Mouse (Mus musculus): Measurements from ENCODE around the gene Cep44.

Cep44 gene

DNA sequence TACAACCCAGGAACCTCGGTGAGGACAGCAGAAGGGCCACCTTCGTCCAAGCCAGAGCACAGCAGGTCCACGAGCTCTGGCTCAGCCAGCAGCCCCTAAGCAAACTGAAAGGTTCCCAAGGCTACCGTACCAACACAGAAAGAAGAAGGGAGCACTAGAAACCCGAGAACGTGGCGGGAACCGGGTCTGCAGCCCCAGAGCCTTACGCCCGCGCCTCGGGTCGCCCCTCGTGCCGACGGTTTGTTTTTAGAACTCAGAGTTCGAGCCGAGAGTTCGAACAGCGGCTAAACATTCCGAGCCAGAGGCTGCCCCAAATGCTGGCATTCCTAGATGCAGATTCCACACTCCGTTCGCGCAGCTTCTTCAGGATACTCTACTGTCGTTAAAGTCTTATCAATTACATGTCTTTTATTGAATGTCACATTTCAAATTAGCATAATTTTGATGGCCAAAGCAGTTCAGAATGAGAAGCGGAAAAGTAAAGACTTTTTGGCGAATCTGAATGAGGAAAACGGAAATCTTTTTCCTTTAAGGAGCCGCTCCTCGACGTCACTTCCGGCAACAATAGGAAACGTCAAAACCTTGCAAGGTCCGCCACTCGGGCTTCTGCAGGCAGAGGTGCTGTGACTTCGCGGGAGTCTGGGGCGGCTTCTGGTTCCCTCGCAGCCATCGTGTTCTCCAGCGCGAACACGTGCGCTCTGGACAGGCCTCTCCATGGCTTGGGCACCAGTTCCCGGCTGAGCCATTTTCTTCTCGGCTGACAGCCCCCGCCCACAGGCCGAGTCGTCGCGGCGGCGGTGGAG is at the start of gene Cep44, which contains the start of gene Fbxo8:
TSS of gene Cep44 (minus strand) at position 490 of the 803 bp plus-strand sequence.
TSS of gene Fbxo8 (plus strand) at position 533 of the 803 bp plus-strand sequence.
- peak; percentile 95 for DNase-seq

GRCm38 (mm10) chr8:56591502-56591901 is 40.7 kb upstream of the Cep44 start:
- no peak for DNase-seq

DNA sequence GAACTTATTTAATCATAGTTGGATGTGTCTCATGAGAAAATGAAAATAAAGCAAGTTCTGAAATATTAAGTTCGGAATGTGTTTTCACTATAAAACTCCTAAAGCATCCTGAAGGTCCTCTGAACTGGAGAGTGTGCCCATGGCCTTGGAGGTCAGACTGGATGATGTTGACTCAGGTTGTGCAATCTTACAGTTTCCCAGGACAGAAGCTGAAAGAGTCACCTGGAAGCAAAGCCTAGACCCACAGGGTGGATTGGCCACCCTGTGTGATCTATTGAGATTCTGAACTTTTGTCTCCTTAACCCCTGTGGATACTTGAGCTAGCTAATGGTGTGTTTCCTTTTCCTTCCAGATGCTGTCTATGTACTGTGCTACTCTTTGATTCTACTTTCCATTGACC is 40.2 kb upstream of the Cep44 start:
- no peak for DNase-seq

GRCm38 (mm10) chr8:56589004-56589403 is 38.2 kb upstream of the Cep44 start:
- no peak for DNase-seq

DNA sequence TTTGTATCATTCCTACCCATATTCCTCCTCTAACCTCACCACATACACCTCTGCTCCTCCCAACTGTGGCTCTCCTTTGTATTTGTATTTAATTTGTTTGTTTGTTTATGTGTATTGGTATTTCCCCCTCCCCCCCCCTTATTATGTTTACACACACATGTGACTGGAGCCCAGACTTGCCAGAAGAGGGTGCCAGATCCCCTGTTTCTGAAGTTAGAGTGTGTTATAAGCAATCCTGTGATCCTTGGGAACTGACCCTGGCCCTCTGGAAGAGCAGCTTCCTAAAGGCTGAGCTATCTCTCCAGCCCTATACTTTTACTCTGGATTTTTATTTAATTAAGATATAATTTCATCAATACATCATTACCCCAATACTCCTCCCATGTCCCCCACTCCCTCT is 32.0 kb upstream of the Cep44 start:
- no peak for DNase-seq

- no peak for DNase-seq
Measured at GRCm38 (mm10) chr8:56580918-56581317, 30.1 kb upstream of the Cep44 start.

- DNase-seq = no peak
Measured at GRCm38 (mm10) chr8:56566856-56567255, 16.0 kb upstream of the Cep44 start.

GRCm38 (mm10) chr8:56564399-56565047 is 13.7 kb upstream of the Cep44 start:
- DNase-seq = no peak

DNA sequence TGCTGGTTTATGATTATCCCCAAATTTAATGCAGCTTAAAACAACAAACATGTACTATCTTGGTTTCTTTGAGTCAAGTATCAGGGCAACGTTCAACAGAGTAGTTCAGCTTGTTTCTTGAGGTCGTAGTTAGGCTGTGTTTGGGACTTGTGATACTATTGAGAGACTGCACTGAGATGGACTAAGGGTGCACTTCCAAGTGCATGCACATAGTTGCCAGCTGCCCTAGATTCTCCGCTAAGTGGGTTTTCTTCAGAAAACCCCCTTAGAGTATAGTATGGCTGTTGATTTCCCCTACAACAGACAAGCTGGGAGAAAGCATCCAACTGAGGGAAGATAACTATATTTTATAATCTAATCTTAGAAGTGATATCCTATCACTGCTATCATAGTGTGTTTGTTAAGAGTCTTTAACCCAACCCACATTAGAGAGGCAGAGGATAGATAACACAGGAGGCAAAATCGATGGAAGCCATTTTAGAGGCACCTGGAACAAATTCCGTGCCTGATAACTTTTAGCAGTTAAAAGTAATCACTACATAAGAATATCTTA is 1.8 kb upstream of the Cep44 start:
- no peak for DNase-seq

- DNase-seq = no peak
Measured at GRCm38 (mm10) chr8:56552045-56552444, 1.2 kb upstream of the Cep44 start.

DNA sequence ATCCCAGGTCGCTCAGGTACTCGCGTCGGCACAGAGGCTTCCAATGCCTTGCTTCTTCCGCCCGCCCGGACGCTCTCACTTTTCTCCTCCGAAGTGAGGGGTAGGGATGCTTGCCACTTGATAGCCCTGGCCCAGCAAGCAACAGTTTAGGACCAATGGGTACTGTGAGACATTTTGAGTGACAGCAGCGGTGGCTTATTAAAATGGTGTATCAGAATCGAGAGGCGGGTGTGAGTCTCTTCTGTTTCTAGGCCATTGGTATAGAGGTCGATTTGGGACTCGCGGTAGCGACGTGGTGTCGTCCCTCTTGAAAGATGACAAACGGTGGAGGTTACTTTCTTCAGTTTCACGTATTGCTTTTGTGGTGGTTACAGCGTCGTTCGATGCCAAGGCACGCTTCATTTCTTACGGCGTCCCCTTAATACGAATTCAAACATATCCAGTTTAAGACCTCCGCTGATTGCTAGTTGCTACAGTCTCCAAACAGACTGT is 560 bp upstream of the Cep44 start:
- peak; percentile 90 for DNase-seq

- no peak for DNase-seq
Measured at GRCm38 (mm10) chr8:56547866-56548265, 3.0 kb downstream of the Cep44 start.

DNA sequence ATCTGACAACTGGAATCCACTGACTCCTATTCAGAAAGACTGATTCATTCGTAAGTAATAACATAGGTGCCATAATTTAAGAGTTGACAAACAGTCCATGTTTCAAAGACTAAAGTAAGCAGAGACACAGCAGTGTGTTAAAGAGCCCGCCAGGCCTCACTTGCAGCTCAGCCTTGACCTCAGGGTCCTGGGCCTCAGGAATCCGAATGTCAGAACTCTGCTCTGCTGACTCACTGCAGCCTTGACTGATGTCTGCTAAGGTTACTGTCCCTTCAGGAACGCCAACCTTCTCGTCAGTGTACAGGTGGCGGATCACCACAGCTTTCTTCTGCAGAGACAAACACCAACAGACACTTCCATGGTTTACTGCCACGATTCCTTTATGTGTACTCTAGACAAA is 10.1 kb downstream of the Cep44 start:
- no peak for DNase-seq

DNA sequence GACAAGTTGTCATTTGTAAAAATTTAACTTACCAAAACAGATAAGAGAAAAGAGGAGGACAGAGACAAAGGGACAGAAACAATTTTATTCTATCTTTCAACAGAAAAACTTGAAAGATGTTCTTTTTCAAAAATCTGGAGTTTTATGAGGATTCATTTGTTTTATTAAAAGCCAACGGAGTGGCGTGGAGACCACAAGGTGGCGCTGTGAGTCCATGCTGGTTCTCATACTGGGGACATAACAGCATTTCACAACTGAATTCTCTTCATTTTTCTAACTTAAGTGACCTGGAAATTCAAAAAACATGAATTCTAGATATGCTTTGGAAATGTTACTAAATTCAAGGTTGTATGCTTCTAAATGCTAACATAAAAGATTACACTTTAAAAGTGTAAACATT is 20.5 kb downstream of the Cep44 start:
- DNase-seq = peak; percentile 72

- peak; percentile 9 for DNase-seq
Measured at GRCm38 (mm10) chr8:56528869-56529268, 22.0 kb downstream of the Cep44 start.

DNA sequence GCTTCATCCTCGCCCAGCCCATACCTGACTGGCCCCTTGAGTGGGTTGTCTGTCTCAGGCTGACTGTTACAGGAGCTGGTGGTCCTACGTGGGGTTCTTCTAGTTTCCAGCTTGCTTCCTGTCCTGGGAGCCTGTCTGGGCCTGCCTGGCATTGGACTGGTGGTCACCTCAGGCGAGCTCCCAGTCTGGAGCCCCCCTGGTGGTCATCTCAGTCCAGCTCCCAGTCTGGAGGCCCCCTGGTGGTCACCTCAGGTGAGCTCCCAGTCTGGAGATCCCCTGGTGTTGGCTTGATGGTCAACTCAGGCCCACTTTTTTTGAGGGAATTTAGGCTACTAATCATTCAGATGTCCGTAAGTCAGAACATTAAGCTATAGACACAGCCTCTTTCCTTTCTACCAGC is 29.8 kb downstream of the Cep44 start:
- no peak for DNase-seq

DNA sequence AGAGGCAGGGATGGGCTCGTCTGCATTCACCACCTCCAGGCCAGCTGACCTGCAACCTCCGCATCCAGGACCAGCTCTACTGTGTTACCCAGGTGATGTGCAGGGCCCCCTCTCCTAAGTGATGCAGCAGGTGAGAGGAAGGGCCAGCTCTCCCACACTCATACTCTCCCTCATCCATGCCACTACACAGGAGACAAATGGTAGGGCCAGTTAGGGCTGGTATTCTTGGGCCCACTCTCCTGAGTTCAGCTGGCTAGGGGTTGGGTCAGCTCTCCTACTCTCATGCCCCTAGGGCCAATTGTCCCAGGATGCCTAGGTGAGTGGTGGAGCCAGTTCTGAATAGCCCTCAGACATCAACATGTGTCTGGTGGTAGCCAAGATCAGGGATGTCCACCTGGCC is 30.6 kb downstream of the Cep44 start:
- DNase-seq = no peak

DNA sequence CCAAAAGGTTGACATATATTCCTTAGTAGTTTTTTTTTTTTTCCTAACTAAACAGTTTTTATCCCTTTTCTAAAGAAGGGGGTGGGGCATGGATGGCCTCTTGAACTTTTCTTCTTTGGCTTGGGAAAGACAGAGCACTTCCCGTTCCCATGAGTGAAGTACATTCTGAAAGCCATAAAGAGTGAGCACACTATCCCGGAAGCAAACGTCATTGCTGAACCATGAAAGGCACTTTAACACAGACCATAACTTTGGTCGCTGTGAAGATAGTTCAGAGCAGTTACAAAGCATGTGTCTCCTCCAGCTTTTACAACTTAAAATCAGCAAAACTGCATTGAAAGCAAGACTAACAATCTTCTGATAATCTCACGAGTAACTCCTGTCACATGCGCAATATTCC is 32.0 kb downstream of the Cep44 start:
- no peak for DNase-seq

- DNase-seq = no peak
Measured at GRCm38 (mm10) chr8:56508952-56509479, 41.8 kb downstream of the Cep44 start.

DNA sequence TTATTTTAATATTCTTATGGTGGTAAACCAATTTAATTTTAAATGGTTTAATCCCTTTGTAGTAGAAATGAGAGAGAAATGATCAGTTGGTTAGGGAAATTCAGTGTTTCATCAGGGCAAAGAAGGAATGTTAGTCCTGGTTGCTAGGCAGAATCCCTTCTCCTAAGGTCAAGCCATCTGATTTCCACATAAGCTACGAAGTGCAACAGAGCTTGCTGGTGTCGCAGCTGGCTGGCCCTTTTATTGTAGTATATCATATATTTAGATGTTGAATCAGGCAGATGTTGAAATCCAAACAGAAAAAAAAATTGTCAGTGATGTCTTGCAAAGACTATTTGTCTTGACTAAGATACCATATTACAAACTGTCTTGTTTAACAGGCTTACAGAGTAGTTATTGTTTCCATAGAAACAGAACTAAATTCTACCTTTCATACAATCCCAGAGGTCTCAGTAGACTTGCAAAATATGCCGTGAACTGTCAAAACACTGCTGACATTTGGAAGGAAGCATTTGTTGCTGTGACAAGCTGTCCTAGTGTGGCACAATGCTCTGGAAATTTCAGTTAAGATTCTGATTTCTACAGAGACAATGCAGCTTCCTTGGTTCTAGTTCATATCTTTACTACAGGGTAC is 42.4 kb downstream of the Cep44 start:
- no peak for DNase-seq

DNA sequence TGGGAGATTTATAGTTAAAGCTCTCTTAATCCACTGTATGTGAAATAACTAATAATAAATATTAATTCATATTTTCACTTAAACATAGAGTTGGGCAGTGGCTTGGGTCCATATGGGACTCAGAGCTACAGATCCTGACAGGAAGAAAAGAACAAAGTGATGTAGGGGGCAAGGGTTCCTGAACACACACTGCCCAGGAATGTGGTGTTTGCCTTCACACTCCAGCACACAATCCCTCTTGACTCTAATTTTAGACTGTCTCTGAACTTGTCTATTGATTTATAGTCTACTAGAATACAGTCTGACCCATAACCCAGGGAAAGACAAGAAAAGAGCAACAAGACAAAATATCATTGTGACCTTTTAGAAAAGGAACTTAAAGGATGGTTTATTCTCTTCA is 48.9 kb downstream of the Cep44 start:
- DNase-seq = no peak

DNA sequence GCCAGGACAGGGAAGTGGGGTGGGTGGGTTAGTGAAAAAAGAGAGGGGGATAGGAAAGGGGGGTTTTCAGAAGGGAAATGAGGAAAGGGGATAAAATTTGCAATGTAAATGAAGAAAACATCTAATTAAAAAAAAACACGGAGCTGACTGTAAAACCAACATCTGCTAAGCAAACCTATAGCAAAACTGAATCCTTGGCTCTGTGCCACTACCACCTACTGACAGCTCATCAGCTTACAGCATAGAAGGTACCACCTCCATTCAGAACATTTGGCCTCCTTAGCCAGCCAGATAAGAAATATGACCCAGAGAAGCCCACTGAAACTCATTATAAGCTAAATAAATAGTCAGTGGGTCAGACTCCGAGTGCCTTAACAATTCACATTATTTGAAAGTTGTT is 61.4 kb downstream of the Cep44 start:
- no peak for DNase-seq

GRCm38 (mm10) chr8:56486006-56486405 is 64.8 kb downstream of the Cep44 start:
- DNase-seq = peak; percentile 57
